Mouse (Mus musculus) ES-CJ7 (cell line): ENCODE measurements at regions not wholly inside any gene's neighbourhood (a gene's known extent, or its start where the extent isn't known, plus 50 kb on each side); places are given as distances from the start of the nearest gene placed in this dataset.
A peak's percentile ranks its signal among the peaks of the same experiment; 100 is the strongest.
"Not testable (repeated sequence)": the region's sequence is repeated elsewhere in the genome, so short reads cannot be mapped to it uniquely, and the experiment has no call there.

Experiments
- DNase-seq: peaks from one replicate; pipeline ENCODE4 v3.0.0; 2011; ENCODE audit warnings: low read depth, low spot score

GRCm38 (mm10) chr10:72298824-72299551 is 355.7 kb upstream of the Zwint start:
- DNase-seq: no peak

GRCm38 (mm10) chr10:72309045-72309444 is 345.6 kb upstream of the Zwint start:
- not testable (repeated sequence) for DNase-seq

GRCm38 (mm10) chr10:72318308-72318707 is 336.3 kb upstream of the Zwint start:
- no peak for DNase-seq

- no peak for DNase-seq
Measured at GRCm38 (mm10) chr10:72320307-72320706, 334.3 kb upstream of the Zwint start.

- no peak for DNase-seq
Measured at GRCm38 (mm10) chr10:72326624-72327023, 328.0 kb upstream of the Zwint start.

GRCm38 (mm10) chr10:72347253-72347652 is 307.4 kb upstream of the Zwint start:
- DNase-seq: no peak

GRCm38 (mm10) chr10:72347949-72348663 is 306.5 kb upstream of the Zwint start:
- no peak for DNase-seq

- DNase-seq: no peak
Measured at GRCm38 (mm10) chr10:72352810-72353209, 301.8 kb upstream of the Zwint start.

GRCm38 (mm10) chr10:72353515-72353914 is 301.1 kb upstream of the Zwint start:
- no peak for DNase-seq

GRCm38 (mm10) chr10:72383351-72383750 is 271.3 kb upstream of the Zwint start:
- no peak for DNase-seq

GRCm38 (mm10) chr10:72384826-72385225 is 269.8 kb upstream of the Zwint start:
- no peak for DNase-seq

- DNase-seq: peak; percentile 66
Measured at GRCm38 (mm10) chr10:72391397-72391796, 263.2 kb upstream of the Zwint start.

- DNase-seq: no peak
Measured at GRCm38 (mm10) chr10:72393279-72394041, 261.2 kb upstream of the Zwint start.

- peak; percentile 14 for DNase-seq
Measured at GRCm38 (mm10) chr10:72394367-72394766, 260.3 kb upstream of the Zwint start.

- no peak for DNase-seq
Measured at GRCm38 (mm10) chr10:72403290-72403689, 251.4 kb upstream of the Zwint start.

GRCm38 (mm10) chr10:72410305-72410704 is 244.3 kb upstream of the Zwint start:
- DNase-seq: no peak

- no peak for DNase-seq
Measured at GRCm38 (mm10) chr10:72411670-72412069, 243.0 kb upstream of the Zwint start.

- no peak for DNase-seq
Measured at GRCm38 (mm10) chr10:72454629-72455028, 200.0 kb upstream of the Zwint start.

- DNase-seq: no peak
Measured at GRCm38 (mm10) chr10:72484315-72484714, 170.3 kb upstream of the Zwint start.

GRCm38 (mm10) chr10:72532431-72532830 is 122.2 kb upstream of the Zwint start:
- DNase-seq: no peak

GRCm38 (mm10) chr10:72533427-72533826 is 121.2 kb upstream of the Zwint start:
- DNase-seq: no peak

- no peak for DNase-seq
Measured at GRCm38 (mm10) chr10:72533859-72534258, 120.8 kb upstream of the Zwint start.
